Mouse (Mus musculus): ENCODE data around the gene D130043K22Rik.

DNA sequence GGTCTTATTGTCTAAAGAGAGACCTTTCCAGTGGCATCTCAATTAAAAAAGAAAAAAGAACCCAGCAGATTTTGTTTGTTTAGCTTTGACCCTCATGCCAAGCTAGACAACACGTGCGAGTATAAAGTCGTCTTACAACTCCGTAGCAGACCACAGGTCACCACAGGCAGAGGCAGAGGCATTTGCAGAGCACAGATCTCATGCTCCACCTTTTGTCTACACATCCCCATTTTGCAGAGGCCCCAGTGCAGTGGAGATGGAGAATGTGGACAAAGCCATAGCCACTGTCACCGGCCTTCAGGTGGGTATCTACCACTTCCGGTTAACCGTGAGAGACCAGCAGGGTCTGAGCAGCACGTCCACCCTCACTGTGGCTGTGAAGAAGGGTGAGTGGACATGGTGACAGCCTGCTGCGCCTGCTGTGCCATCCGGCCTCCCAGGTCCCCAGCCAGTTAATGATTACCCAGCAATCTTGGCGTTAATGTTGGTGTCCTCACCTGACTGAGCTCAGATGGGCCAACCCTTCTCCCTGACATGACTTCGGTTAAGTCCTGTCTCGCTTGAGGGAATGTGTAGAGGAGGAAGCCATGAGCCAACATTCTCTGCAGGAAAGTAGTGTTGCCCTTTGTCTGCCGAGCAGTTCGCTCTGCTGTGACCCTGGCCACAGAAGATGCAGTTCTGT is 34.6 kb downstream of the D130043K22Rik start:
- TF ChIP-seq CHD2 (IDR thresholded peaks at IDR 0.05; ENCODE audit: low read depth, low read length) (no peak), ZNF384 (IDR thresholded peaks at IDR 0.05; ENCODE audit: low read depth, low read length) (no peak)
